Mouse (Mus musculus): ENCODE data around the gene 6430628N08Rik. TPM values are rescaled to one million over a fixed set of nuclear protein-coding genes. Genes with fewer than 3 reads are reported as not detected.

Gene 6430628N08Rik
- total RNA-seq, 2 experiments from 2014 or later = not detected

- DNase-seq (ENCODE audit: low spot score in 2 of 2) = peak; percentile 46 to 57
Measured at GRCm38 (mm10) chr4:115938276-115939160, 48.1 kb downstream of the 6430628N08Rik start.

- peak in 1 of 2 experiments; percentile 36 for DNase-seq (ENCODE audit: low spot score in 2 of 2)
Measured at GRCm38 (mm10) chr4:115939295-115940102, 49.0 kb downstream of the 6430628N08Rik start, which contains the start of gene Dmbx1. Gene Dmbx1, minus strand, starts transcription at chr4:115939926.

GRCm38 (mm10) chr4:115940681-115941080 lies 50.2 kb downstream of the 6430628N08Rik start:
- no peak for DNase-seq (ENCODE audit: low spot score in 2 of 2)

GRCm38 (mm10) chr4:115941242-115941820 lies 50.9 kb downstream of the 6430628N08Rik start:
- no peak for DNase-seq (ENCODE audit: low spot score in 2 of 2)

- DNase-seq (ENCODE audit: low spot score in 2 of 2) = no peak
Measured at GRCm38 (mm10) chr4:115943669-115944314, 53.3 kb downstream of the 6430628N08Rik start.

Other genes starting within 250 kb of the 6430628N08Rik start
- 1 to 10 TPM; 2.1 to 2.7 TPM for gene Cyp4b1, start 242.9 kb upstream of the 6430628N08Rik start, total RNA-seq (2021)
- 10 to 100 TPM; 32.0 to 34.8 TPM for gene Efcab14, start 152.9 kb upstream of the 6430628N08Rik start, total RNA-seq (2021)
- under 1 TPM; 0.78 to 0.87 TPM for gene Tex38, start 109.6 kb upstream of the 6430628N08Rik start, total RNA-seq (2021)
- gene Atpaf1, start 105.9 kb upstream of the 6430628N08Rik start, total RNA-seq (2021) = 10 to 100 TPM; 25.9 to 29.0 TPM
- 1 to 10 TPM; 4.5 to 4.6 TPM for gene Mob3c, start 62.6 kb upstream of the 6430628N08Rik start, total RNA-seq (2021)
- gene Mknk1, start 51.5 kb upstream of the 6430628N08Rik start, total RNA-seq (2021) = 10 to 100 TPM; 40.8 to 43.3 TPM
- under 1 TPM in 1 of 2 experiments, not detected in 1; 0.25 TPM for gene Kncn, start 6.3 kb upstream of the 6430628N08Rik start, total RNA-seq (2021)
- gene Dmbx1, start 49.3 kb downstream of the 6430628N08Rik start, total RNA-seq (2021) = under 1 TPM; 0.18 to 0.34 TPM
- 100 to 1,000 TPM in 1 of 2 experiments, 10 to 100 TPM in 1; 86.6 to 108 TPM for gene Faah, start 127.3 kb downstream of the 6430628N08Rik start, total RNA-seq (2021)
- 1 to 10 TPM; 8.1 to 8.2 TPM for gene Nsun4, start 163.2 kb downstream of the 6430628N08Rik start, total RNA-seq (2021)
- gene Uqcrh, start 184.4 kb downstream of the 6430628N08Rik start, total RNA-seq (2021) = 100 to 1,000 TPM; 402 to 460 TPM
- gene Lrrc41, start 184.6 kb downstream of the 6430628N08Rik start, total RNA-seq (2021) = 10 to 100 TPM; 51.9 to 52.8 TPM
- gene Rad54l, start 233.0 kb downstream of the 6430628N08Rik start, total RNA-seq (2021) = 1 to 10 TPM; 1.6 to 2.1 TPM
- gene Pomgnt1, start 233.2 kb downstream of the 6430628N08Rik start, total RNA-seq (2021) = 10 to 100 TPM; 72.8 to 76.9 TPM

Data from layer of hippocampus, postnatal 10 days (tissue).